Mouse (Mus musculus) spleen, postnatal 10 days (tissue): Measurements from ENCODE around the gene Ms4a13.
"Not testable (repeated sequence)": the region's sequence is repeated elsewhere in the genome, so short reads cannot be mapped to it uniquely, and the experiment has no call there.

Source experiments
- DNase-seq, 2 experiments: peaks; one replicate each; pipeline ENCODE4 v3.0.0; 2021 to 2022; ENCODE audit warnings: low spot score in 2 of 2

The Ms4a13 gene

DNA sequence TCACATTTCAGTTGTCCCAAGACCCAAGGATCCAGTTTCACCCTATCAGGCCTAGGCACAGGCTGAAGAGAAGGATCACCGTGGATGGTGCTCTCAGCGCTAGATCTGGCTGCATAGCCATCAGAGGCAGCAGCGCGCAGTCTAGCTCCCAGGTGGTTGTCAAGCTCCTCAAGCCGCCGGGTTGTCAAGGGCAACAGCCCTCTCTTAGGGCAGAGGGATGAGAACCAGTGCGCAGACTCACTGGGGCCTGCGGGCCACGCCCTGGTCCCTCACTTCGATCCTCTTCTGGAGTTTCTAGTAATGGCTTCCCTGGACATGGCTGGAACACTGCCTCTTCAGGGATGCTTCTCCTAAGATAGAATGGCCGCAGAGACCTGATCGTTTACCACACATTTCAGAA lies at the start of gene Ms4a13:
TSS of gene Ms4a13 (minus strand) at position 192 of the 400 bp plus-strand sequence.
- no peak for DNase-seq

DNA sequence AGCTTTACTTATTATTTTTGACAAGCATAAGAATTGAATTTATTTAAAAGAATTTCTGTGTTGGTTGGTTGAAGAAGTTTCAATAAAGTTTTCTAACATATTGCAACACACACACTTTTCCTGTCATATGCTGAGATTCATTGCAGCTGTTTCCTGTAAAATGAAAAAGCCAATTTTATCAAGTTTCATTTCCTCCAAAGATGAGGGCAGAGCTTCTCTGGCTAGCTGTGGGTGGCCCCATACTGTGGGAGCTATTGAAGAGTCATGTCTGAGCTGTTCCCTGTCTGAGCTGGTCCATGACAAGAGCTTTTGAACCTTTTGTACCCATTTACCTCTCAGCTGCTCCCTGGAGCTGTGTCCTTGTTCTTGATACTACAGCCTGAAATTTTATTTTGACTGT lies 47.7 kb upstream of the Ms4a13 start:
- DNase-seq, result peak in 1 of 2 experiments; percentile 30

DNA sequence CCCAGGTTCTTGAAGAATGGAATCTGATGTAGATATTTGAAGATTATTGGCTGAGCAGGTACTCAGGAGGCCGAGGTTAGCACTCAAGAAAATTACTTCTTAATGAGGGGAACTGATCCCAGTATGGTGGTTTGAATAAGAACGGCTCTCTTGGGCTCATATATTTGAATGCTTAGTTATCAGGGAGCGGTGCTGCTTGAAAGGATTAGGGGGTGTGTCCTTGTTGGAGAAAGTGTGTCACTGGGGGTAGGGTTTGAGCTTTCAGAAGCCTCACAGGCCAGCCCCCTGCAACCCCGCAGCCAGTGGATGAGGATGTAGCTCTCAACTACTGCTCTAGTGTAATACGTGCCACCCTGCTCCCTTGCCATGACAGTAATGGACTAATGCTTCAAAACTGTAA lies 46.0 kb upstream of the Ms4a13 start:
- no peak for DNase-seq

DNA sequence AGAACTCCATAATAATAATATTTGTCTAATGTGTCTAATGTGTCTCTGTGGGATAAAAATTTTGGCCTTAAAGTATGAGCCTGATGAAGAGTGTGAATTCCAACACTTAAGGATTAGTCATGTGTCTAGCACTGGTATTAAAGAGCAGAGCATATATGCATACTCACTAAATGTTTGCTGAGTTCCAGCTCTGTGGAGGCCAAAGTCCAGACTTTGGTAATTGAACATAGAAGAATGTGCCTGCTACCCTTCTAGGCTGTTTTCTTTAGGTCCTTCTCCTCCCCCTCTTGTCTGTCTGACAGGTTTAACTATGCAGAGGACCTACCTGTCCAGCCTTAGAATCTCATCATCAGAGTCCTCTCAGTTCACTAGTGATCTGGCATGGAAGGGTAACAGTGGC lies 39.3 kb upstream of the Ms4a13 start:
- DNase-seq, result no peak

DNA sequence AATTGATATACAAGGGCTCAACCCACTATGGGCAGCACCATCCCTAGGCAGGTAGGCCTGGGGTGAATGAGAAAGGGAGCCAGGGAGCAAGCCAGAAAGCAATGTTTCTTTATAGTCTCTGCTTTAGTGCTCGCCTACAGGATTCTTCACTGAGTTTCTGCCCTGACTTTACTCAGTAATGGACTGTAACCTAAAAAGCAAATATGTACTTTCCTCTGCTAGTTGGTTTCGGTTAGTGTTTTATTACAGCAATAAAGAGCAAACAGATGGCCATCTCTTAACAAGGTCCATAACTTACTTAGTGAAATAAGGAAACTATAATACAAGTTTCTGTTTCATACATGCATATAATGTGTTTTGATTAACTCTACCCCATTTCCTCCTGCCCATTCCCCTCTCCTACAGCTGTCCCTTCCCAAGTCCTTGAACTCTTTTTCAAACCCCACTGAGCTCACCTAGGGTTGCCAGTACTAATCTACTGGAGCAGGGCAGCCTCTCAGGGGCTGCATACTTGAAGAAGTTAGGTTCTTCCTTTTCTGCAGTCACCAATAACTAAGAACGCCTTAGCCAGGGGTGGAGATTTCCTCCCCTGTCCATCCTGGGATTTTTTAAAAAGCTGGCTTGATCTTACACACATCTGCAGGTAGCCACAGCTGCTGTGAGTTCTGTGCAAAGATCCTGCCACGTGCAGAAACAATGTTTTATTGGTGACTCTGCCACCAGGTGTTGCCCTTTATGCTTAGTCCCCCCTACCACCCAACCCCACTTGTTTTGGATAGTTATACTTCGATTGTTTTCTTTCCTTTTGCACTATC lies 38.6 kb upstream of the Ms4a13 start:
- no peak for DNase-seq

DNA sequence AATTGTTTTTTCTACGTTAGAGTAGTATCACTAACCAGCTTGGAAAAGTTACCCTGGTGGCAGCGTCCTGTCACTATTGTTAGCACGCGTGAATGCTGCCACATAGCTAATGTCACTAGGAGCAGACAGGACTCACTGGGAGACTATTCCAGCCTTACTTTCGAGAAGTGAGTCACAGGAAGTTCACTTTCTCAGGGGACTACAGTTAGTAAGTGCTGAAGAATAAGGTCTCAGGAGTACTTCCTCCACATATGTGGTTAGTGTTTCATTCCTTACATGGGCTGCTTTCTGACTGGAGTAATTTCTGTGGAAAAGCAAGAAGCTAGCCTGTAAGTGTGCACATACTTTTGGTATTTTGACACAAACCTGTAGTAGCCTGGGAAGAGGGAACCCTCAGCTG lies 37.7 kb upstream of the Ms4a13 start:
- no peak for DNase-seq

DNA sequence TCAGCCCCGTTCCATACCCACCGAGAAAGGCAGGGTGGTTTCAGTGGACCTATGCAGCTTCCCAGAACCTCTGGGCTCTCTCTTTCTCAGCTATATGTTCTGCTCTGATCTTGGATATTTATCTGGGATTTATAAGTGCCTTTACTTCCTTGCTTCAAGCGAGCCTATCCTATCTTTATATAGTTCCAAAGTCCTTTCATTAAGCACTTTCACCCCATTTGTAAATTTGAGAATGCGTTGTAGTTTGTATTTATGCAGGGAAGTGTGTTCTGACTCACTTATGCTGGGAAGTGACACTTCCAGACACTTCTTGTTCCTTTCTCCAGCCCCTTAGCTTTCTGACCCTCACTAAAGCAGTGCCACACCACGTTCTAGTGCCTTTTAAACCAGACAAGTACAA lies 35.8 kb upstream of the Ms4a13 start, which contains the start of gene Ms4a12:
TSS of gene Ms4a12 (minus strand) at position 101 of the 400 bp plus-strand sequence.
- DNase-seq, result no peak

DNA sequence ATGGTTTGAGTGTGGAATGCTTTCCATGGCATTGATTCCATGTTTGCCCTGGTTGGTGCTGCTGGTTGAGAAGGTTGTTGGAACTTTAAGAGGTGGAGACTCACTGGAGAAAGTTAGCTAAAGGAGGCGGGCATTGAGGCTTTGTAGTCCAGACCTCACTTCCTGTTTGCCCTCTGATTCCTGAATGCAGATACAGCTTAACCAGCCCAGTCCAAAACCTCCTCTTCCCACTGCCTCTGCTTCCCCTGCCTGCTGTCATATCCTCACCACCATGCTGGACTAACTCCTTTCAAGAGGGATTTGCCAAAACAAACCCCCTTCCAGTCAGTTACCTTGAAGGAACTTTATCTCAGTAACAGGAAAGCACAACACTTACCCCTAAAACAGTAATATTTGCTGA lies 4.0 kb downstream of the Ms4a13 start:
- DNase-seq, result no peak

DNA sequence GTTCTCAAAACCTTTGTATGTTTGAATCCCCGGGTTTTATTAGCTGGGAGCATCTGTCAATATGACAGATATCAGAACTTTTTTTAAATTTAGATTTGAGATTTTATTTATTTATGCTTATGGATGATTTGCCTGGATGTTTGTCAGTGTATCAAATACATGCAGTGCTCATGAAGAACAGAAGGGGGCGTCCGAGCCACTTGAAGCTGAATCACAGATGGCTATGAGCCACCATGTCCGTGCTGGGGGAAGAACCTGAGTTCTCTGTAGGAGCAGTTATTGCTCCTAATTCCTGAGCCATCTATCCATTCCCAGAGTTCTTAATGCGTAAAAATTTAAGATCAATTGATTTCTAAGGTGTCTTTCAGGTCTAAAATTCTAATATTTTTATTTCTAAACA lies 12.4 kb downstream of the Ms4a13 start:
- peak in 1 of 2 experiments; percentile 60 for DNase-seq

DNA sequence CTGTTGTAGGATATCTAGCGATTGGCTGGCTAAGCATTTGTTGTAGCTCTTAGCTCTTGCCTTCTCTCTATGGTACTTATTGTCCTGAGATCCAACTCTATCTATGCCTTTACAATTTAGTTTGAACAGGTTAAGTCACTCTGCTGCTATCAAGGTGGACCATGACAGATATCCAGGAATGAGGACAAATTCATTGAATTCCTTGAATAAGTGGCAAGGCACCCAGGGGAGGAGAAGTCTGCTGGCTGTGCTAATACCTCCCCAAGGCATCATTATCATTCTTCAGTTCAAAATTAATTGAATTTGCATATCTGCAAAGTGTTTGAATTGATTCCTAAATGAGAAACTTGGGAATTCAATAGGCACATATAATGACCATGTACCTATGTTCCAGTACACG lies 19.1 kb downstream of the Ms4a13 start:
- DNase-seq, result no peak

DNA sequence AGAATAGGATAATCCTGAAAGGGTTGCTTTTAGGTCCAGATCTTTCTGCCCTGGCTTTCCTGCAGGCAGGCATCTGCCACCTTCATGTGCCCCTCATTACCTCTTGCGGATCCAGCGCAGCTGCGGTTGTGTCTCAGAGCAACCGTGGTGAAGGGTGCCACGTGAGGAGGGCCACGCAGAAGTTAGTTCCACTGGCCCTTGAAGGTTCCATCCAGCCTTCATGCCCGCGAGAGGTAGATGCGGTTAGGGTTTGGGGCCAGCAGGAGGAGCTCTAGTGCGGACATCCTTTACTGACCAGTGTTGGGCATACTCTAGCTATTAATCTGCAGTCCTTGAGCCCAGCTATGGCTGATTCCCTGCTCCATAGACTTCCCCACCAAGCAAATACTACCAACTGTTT lies 31.4 kb downstream of the Ms4a13 start, which contains the start of gene 1700025F22Rik:
TSS of gene 1700025F22Rik (minus strand) at position 149 of the 400 bp plus-strand sequence.
- DNase-seq, result peak; percentile 18 to 56

DNA sequence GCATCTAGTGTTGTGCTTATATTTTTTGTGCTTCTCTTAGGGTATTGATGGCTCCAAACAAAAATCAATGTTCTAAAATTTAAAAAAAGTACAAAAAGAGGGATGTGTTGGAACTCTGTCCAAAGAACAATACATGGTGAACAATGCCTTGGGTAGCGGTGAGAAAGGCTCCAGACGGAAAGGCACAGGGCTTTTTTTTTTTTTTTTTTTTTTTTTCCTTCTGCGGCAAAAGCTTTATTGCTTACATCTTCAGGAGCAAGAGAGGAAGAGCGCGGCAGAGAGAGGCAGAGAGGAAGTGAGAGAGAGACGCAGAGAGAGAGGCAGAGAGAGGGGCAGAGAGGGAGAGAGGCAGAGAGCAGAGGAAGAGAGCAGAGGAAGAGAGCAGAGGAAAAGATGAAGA lies 38.6 kb downstream of the Ms4a13 start:
- not testable (repeated sequence) for DNase-seq

DNA sequence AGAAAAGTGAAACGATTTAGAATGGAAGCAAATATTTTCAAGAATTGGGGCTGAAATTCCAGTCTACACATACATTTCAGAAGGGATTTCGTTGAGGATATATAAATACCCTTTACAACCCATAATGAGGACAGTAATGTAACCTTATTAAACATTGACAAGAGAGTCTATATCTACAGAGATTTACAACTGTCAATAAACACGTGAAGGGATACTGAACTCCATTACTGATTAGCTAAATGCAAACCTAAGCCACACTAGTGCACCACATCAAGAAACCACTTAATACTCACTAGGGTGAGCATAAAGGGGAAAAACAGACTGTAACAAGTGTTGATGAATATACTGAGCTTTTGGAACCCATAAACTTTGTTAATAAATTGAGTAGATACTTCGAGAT lies 61.2 kb downstream of the Ms4a13 start:
- DNase-seq, result no peak

DNA sequence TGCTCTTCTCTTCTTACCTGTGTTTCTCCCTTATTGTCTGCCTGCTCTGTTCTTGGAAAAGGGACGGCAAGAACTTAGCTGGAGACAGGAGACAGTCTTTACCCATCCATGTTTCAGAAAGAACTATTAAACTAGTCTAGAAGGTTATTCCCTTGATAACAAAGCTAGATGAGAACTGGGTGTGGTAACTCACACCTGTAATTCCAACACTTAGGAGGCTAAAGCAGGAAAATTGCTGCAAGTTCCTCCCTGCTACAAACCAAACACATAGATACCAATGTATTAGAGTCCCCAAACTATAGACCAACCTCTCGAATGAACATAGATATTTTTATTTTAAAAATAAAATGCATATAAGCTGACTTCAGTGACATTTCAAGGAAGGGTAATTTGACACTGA lies 61.7 kb downstream of the Ms4a13 start:
- DNase-seq, result no peak

DNA sequence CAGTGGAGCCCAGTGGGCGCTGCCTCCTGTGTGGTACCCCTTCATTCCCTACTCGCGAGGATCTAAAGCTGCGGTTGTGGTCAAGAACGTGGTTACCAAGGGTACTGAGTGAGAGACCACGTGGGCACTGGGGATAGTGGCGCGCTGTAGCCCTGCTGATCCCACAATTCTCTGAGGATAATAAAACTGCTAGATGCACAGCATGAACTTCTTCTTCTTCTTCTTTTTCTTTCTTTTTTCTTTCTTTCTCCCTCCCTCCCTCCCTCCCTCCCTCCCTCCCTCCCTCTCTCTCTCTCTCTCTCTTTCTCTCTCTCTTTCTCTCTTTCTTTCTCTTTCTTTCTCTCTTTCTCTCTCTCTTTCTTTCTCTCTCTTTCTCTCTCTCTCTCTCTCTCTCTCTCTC lies 65.8 kb downstream of the Ms4a13 start, which contains the start of gene 1700017D01Rik:
TSS of gene 1700017D01Rik (minus strand) at position 101 of the 400 bp plus-strand sequence.
- not testable (repeated sequence) for DNase-seq

DNA sequence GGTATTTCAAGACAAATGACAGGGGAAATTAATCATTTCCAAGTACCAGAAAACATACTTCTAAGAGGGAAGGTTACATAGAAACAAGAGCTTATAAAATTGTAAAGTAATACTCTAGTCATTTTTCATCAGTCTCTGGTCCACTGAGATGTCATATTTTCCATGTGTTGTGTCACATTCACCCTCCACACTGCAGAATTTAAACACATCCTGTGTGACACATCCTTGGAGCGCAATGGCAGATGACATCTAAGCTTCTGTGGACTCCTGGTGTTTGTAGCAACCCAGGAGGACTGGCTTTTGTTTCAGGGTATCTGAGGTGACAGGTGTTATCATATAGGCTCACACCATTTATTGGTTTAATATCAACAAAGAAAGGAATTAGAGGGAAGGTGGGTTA lies 66.8 kb downstream of the Ms4a13 start:
- DNase-seq, result no peak

DNA sequence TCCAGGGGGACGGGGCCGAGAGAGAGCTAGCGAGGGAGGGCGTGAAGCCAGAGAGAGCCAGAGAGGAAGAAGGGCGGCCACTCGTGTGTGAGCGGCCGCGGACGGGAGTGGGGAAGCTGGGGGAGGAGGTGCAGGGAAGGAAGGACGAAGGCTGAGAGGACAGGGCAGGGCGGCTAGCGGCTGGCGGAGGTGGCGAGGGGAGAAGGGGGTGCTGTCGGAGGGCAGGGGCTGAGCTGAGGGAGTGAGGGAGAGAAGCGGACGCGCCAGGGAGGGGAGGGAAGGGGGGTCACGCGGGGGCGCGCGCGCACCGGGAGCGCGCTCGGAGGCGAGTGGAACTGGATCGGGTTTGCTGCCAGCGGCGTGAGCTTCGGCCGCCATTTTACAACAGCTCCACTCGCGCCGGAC lies 75.5 kb downstream of the Ms4a13 start:
- not testable (repeated sequence) for DNase-seq
